Mouse (Mus musculus) T-helper 1 cell (primary cell): ENCODE measurements around the gene Mrc2.

Experiments used
- in situ Hi-C: fragments of 300-600 bp; cut with MboI, MseI; formaldehyde crosslinking; loops from one replicate; pipeline ENCODE4 v1.15.1; 2025; ENCODE audit warnings: high pct_unique_total_duplicates

The Mrc2 gene

GRCm38 (mm10) chr11:105292124-105293071 is at the start of gene Mrc2:
Mrc2 (plus strand) TSS chr11:105292643.
- in situ Hi-C loops: no loop called here

GRCm38 (mm10) chr11:105246369-105246768 is 46.1 kb upstream of the Mrc2 start:
- in situ Hi-C loops: no loop called here

- in situ Hi-C loops: no loop called here
Measured at GRCm38 (mm10) chr11:105246785-105247184, 45.7 kb upstream of the Mrc2 start.

GRCm38 (mm10) chr11:105247321-105247720 is 45.1 kb upstream of the Mrc2 start:
- in situ Hi-C loops: no loop called here

GRCm38 (mm10) chr11:105259733-105260132 is 32.7 kb upstream of the Mrc2 start:
- in situ Hi-C loops: no loop called here

GRCm38 (mm10) chr11:105261116-105261515 is 31.3 kb upstream of the Mrc2 start:
- in situ Hi-C loops: no loop called here

- in situ Hi-C loops: no loop called here
Measured at GRCm38 (mm10) chr11:105261601-105262351, 30.7 kb upstream of the Mrc2 start.

GRCm38 (mm10) chr11:105264506-105264905 is 27.9 kb upstream of the Mrc2 start:
- in situ Hi-C loops: no loop called here

- in situ Hi-C loops: no loop called here
Measured at GRCm38 (mm10) chr11:105264988-105265387, 27.5 kb upstream of the Mrc2 start.

GRCm38 (mm10) chr11:105270155-105270554 is 22.3 kb upstream of the Mrc2 start:
- in situ Hi-C loops: no loop called here

GRCm38 (mm10) chr11:105280456-105280855 is 12.0 kb upstream of the Mrc2 start:
- in situ Hi-C loops: no loop called here

GRCm38 (mm10) chr11:105281291-105281690 is 11.2 kb upstream of the Mrc2 start:
- in situ Hi-C loops: no loop called here

- in situ Hi-C loops: no loop called here
Measured at GRCm38 (mm10) chr11:105281763-105282459, 10.5 kb upstream of the Mrc2 start.

- in situ Hi-C loops: no loop called here
Measured at GRCm38 (mm10) chr11:105282460-105282859, 10.0 kb upstream of the Mrc2 start.

- in situ Hi-C loops: no loop called here
Measured at GRCm38 (mm10) chr11:105283016-105283415, 9.4 kb upstream of the Mrc2 start.

GRCm38 (mm10) chr11:105285720-105286119 is 6.7 kb upstream of the Mrc2 start:
- in situ Hi-C loops: no loop called here

GRCm38 (mm10) chr11:105289403-105289802 is 3.0 kb upstream of the Mrc2 start:
- in situ Hi-C loops: no loop called here

- in situ Hi-C loops: no loop called here
Measured at GRCm38 (mm10) chr11:105291681-105292123, 741 bp upstream of the Mrc2 start.

- in situ Hi-C loops: no loop called here
Measured at GRCm38 (mm10) chr11:105293101-105293581, 698 bp downstream of the Mrc2 start.

GRCm38 (mm10) chr11:105293901-105294494 is 1.6 kb downstream of the Mrc2 start:
- in situ Hi-C loops: no loop called here

- in situ Hi-C loops: no loop called here
Measured at GRCm38 (mm10) chr11:105296084-105296483, 3.6 kb downstream of the Mrc2 start.
